Mouse (Mus musculus) embryonic fibroblast, embryonic 13.5 days (primary cell): ENCODE measurements around the gene Tk1. TPM values are rescaled to one million over a fixed set of nuclear protein-coding genes. Genes with fewer than 3 reads are reported as not detected.
"Not testable (repeated sequence)": the region's sequence is repeated elsewhere in the genome, so short reads cannot be mapped to it uniquely, and the experiment has no call there.

Experiments
- H3K27ac ChIP-seq: 2 replicates; pipeline ENCODE4 v1.5.1; 2012; ENCODE audit warnings: low read length, control low read depth, inconsistent platforms; ENCODE audit not compliant: insufficient read depth
- H3K4me1 ChIP-seq: 2 replicates; pipeline ENCODE4 v1.6.1; 2011; ENCODE audit warnings: low read length; ENCODE audit not compliant: control insufficient read depth, insufficient read depth
- H3K4me3 ChIP-seq: 2 replicates; pipeline ENCODE4 v1.5.1; 2011; ENCODE audit warnings: mild to moderate bottlenecking, control low read depth, low read length; ENCODE audit not compliant: insufficient read depth
- CTCF ChIP-seq: IDR thresholded peaks from 2 replicates; pipeline ENCODE4 v1.5.1; 2011; ENCODE audit warnings: mild to moderate bottlenecking, control low read depth, low read length, moderate library complexity, borderline replicate concordance; ENCODE audit not compliant: insufficient read depth
- POLR2A ChIP-seq: IDR thresholded peaks from 2 replicates; pipeline ENCODE4 v1.6.1; 2011; ENCODE audit warnings: low read depth, mild to moderate bottlenecking, control low read depth, low read length, moderate library complexity
- polyA plus RNA-seq: library from polyadenylated mRNA; stranded (reverse); fragments of >200 nt; gene quantifications from 2 replicates; pipeline ENCODE4 v1.2.4, GENCODE M21; 2011; ENCODE audit warnings: low read depth; ENCODE audit not compliant: missing spikeins, insufficient read length

Gene Tk1
- polyA plus RNA-seq, 1 experiment = 61.9 TPM

- H3K27ac ChIP-seq = peak overlapping the region; percentile 95
Measured at GRCm38 (mm10) chr11:117826164-117826563, 272 bp upstream of the Tk1 start.

GRCm38 (mm10) chr11:117824060-117824969, 1.6 kb downstream of the Tk1 start:
- H3K27ac ChIP-seq = peak overlapping the region; percentile 47
- H3K4me3 ChIP-seq = peak overlapping the region; percentile 65
- TF ChIP-seq POLR2A (peak; percentile 30; the same call in 1 of the 2 replicates), CTCF (peak; percentile 89)
- peaks cover 37% of the 10 kb centered on the region for H3K4me1 ChIP-seq

More at GRCm38 (mm10) chr11:117826164-117826563, 272 bp upstream of the Tk1 start:
- TF ChIP-seq CTCF (no peak), POLR2A (peak; percentile 31; the same call in 1 of the 2 replicates)
- Histone ChIP-seq H3K4me1 (peaks cover 43% of the 10 kb centered on the region), H3K4me3 (peak overlapping the region; percentile 65)

GRCm38 (mm10) chr11:117823411-117823810, 2.5 kb downstream of the Tk1 start:
- Histone ChIP-seq H3K4me1 (peaks cover 30% of the 10 kb centered on the region), H3K4me3 (no peak overlapping the region), H3K27ac (peak overlapping the region; percentile 95)
- TF ChIP-seq POLR2A (no peak), CTCF (no peak)

GRCm38 (mm10) chr11:117822728-117823241, 3.1 kb downstream of the Tk1 start:
- Histone ChIP-seq H3K4me1 (peaks cover 27% of the 10 kb centered on the region), H3K27ac (peak overlapping the region; percentile 95), H3K4me3 (no peak overlapping the region)
- TF ChIP-seq POLR2A (0 out of 2 replicates have a peak, but pooled peaks have one; percentile 24), CTCF (no peak)

- Histone ChIP-seq H3K4me1 (peaks cover 18% of the 10 kb centered on the region), H3K27ac (peak overlapping the region; percentile 95), H3K4me3 (no peak overlapping the region)
- TF ChIP-seq CTCF (no peak), POLR2A (no peak)
Measured at GRCm38 (mm10) chr11:117821868-117822267, 4.0 kb downstream of the Tk1 start.

GRCm38 (mm10) chr11:117820173-117820572, 5.7 kb downstream of the Tk1 start:
- no peak overlapping the region for H3K27ac ChIP-seq
- TF ChIP-seq POLR2A (no peak), CTCF (no peak)

GRCm38 (mm10) chr11:117819095-117819494, 6.8 kb downstream of the Tk1 start:
- H3K4me1 ChIP-seq = peaks cover 15% of the 10 kb centered on the region
- no peak for TF ChIP-seq POLR2A
- TF ChIP-seq CTCF = no peak
- no peak overlapping the region for H3K4me3 ChIP-seq
- no peak overlapping the region for H3K27ac ChIP-seq

More at GRCm38 (mm10) chr11:117820173-117820572, 5.7 kb downstream of the Tk1 start:
- H3K4me1 ChIP-seq = peaks cover 17% of the 10 kb centered on the region
- no peak overlapping the region for H3K4me3 ChIP-seq

GRCm38 (mm10) chr11:117816389-117816996, 9.4 kb downstream of the Tk1 start:
- Histone ChIP-seq H3K27ac (no peak overlapping the region), H3K4me3 (no peak overlapping the region), H3K4me1 (no peaks in the 10 kb centered on the region)
- TF ChIP-seq POLR2A (no peak), CTCF (no peak)

- H3K4me1 ChIP-seq = not testable (repeated sequence)
Measured at GRCm38 (mm10) chr11:117815850-117816249, 10.0 kb downstream of the Tk1 start.

GRCm38 (mm10) chr11:117814704-117815366, 11.1 kb downstream of the Tk1 start:
- no peak overlapping the region for H3K4me3 ChIP-seq
- H3K27ac ChIP-seq = no peak overlapping the region
- TF ChIP-seq POLR2A = no peak
- TF ChIP-seq CTCF = no peak
- no peaks in the 10 kb centered on the region for H3K4me1 ChIP-seq

More at GRCm38 (mm10) chr11:117815850-117816249, 10.0 kb downstream of the Tk1 start:
- H3K27ac ChIP-seq, H3K4me3 ChIP-seq: not testable (repeated sequence)
